Mouse (Mus musculus): ENCODE results near the gene Kcnmb4. TPM values are rescaled to one million over a fixed set of nuclear protein-coding genes. Genes with fewer than 3 reads are reported as not detected.
A peak's percentile ranks its signal among the peaks of the same experiment; 100 is the strongest.

Gene Kcnmb4
- polyA plus RNA-seq, 1 experiment from 2014 or later = 24.5 TPM

GRCm38 (mm10) chr10:116405011-116405410 is 68.7 kb downstream of the Kcnmb4 start:
- DNase-seq (ENCODE audit: low spot score) = no peak
- no peak overlapping the region for H3K4me3 ChIP-seq (ENCODE audit: low read depth, low read length)
- H3K9ac ChIP-seq (ENCODE audit: low read length) = no peak overlapping the region
- no peaks in the 10 kb centered on the region for H3K36me3 ChIP-seq (ENCODE audit: control insufficient read depth, insufficient read depth, low read length)
- no peak for ATAC-seq (ENCODE audit: insufficient number of reproducible peaks, low FRiP score, low TSS enrichment, low read depth)
- WGBS = 94% methylated on average over 6 of the region's 6 CpGs
- no peaks in the 10 kb centered on the region for H3K4me1 ChIP-seq (ENCODE audit: control insufficient read depth, insufficient read depth, low read length)
- H3K27me3 ChIP-seq (ENCODE audit: control insufficient read depth, insufficient read depth, low read length) = no peaks in the 10 kb centered on the region
- H3K9me3 ChIP-seq (ENCODE audit: control insufficient read depth, low read length) = no peaks in the 10 kb centered on the region
- H3K27ac ChIP-seq (replicated peaks; ENCODE audit: low read depth, low read length) = no peak overlapping the region
- H3K4me2 ChIP-seq (ENCODE audit: low read depth, severe bottlenecking) = no peak overlapping the region

- H3K9ac ChIP-seq (ENCODE audit: low read length) = no peak overlapping the region
- no peak overlapping the region for H3K27ac ChIP-seq (replicated peaks; ENCODE audit: low read depth, low read length)
- no peaks in the 10 kb centered on the region for H3K4me1 ChIP-seq (ENCODE audit: control insufficient read depth, insufficient read depth, low read length)
- ATAC-seq (ENCODE audit: insufficient number of reproducible peaks, low FRiP score, low TSS enrichment, low read depth) (no peak), DNase-seq (ENCODE audit: low spot score) (no peak)
- WGBS = 76% methylated on average over 4 of the region's 4 CpGs
- H3K9me3 ChIP-seq (ENCODE audit: control insufficient read depth, low read length) = no peaks in the 10 kb centered on the region
- H3K4me3 ChIP-seq (ENCODE audit: low read depth, low read length) = no peak overlapping the region
- no peak overlapping the region for H3K4me2 ChIP-seq (ENCODE audit: low read depth, severe bottlenecking)
- no peaks in the 10 kb centered on the region for H3K27me3 ChIP-seq (ENCODE audit: control insufficient read depth, insufficient read depth, low read length)
- no peaks in the 10 kb centered on the region for H3K36me3 ChIP-seq (ENCODE audit: control insufficient read depth, insufficient read depth, low read length)
These were observed 70.0 kb downstream of the Kcnmb4 start for GRCm38 (mm10) chr10:116403679-116404078.

- Histone ChIP-seq H3K4me3 (ENCODE audit: low read depth, low read length) (no peak overlapping the region), H3K9ac (ENCODE audit: low read length) (no peak overlapping the region), H3K27ac (replicated peaks; ENCODE audit: low read depth, low read length) (no peak overlapping the region), H3K4me1 (ENCODE audit: control insufficient read depth, insufficient read depth, low read length) (no peaks in the 10 kb centered on the region), H3K9me3 (ENCODE audit: control insufficient read depth, low read length) (no peaks in the 10 kb centered on the region), H3K27me3 (ENCODE audit: control insufficient read depth, insufficient read depth, low read length) (no peaks in the 10 kb centered on the region), H3K36me3 (ENCODE audit: control insufficient read depth, insufficient read depth, low read length) (no peaks in the 10 kb centered on the region), H3K4me2 (ENCODE audit: low read depth, severe bottlenecking) (no peak overlapping the region)
- ATAC-seq (ENCODE audit: insufficient number of reproducible peaks, low FRiP score, low TSS enrichment, low read depth) (no peak), DNase-seq (ENCODE audit: low spot score) (no peak)
- 90% methylated on average over 6 of the region's 6 CpGs for WGBS
These were observed 70.8 kb downstream of the Kcnmb4 start for GRCm38 (mm10) chr10:116402742-116403425.

- no peaks in the 10 kb centered on the region for H3K27me3 ChIP-seq (ENCODE audit: control insufficient read depth, insufficient read depth, low read length)
- no peak overlapping the region for H3K9ac ChIP-seq (ENCODE audit: low read length)
- DNase-seq (ENCODE audit: low spot score) (no peak), ATAC-seq (ENCODE audit: insufficient number of reproducible peaks, low FRiP score, low TSS enrichment, low read depth) (no peak)
- 42% methylated on average over 12 of the region's 12 CpGs for WGBS
- H3K4me1 ChIP-seq (ENCODE audit: control insufficient read depth, insufficient read depth, low read length) = peaks cover 3% of the 10 kb centered on the region; the same call in 1 of the 2 replicates
- no peaks in the 10 kb centered on the region for H3K9me3 ChIP-seq (ENCODE audit: control insufficient read depth, low read length)
- no peaks in the 10 kb centered on the region for H3K36me3 ChIP-seq (ENCODE audit: control insufficient read depth, insufficient read depth, low read length)
- no peak overlapping the region for H3K27ac ChIP-seq (replicated peaks; ENCODE audit: low read depth, low read length)
- H3K4me2 ChIP-seq (ENCODE audit: low read depth, severe bottlenecking) = peak overlapping the region; percentile 35
- no peak overlapping the region for H3K4me3 ChIP-seq (ENCODE audit: low read depth, low read length)
These were observed 75.7 kb downstream of the Kcnmb4 start for GRCm38 (mm10) chr10:116397973-116398372.

- DNase-seq (ENCODE audit: low spot score) (no peak), ATAC-seq (ENCODE audit: insufficient number of reproducible peaks, low FRiP score, low TSS enrichment, low read depth) (no peak)
- 30% methylated on average over 14 of the region's 14 CpGs for WGBS
- Histone ChIP-seq H3K27ac (replicated peaks; ENCODE audit: low read depth, low read length) (no peak overlapping the region), H3K9me3 (ENCODE audit: control insufficient read depth, low read length) (no peaks in the 10 kb centered on the region), H3K36me3 (ENCODE audit: control insufficient read depth, insufficient read depth, low read length) (no peaks in the 10 kb centered on the region), H3K4me2 (ENCODE audit: low read depth, severe bottlenecking) (peak overlapping the region; percentile 35), H3K9ac (ENCODE audit: low read length) (no peak overlapping the region), H3K27me3 (ENCODE audit: control insufficient read depth, insufficient read depth, low read length) (no peaks in the 10 kb centered on the region), H3K4me1 (ENCODE audit: control insufficient read depth, insufficient read depth, low read length) (peaks cover 3% of the 10 kb centered on the region; the same call in 1 of the 2 replicates), H3K4me3 (ENCODE audit: low read depth, low read length) (no peak overlapping the region)
These were observed 76.1 kb downstream of the Kcnmb4 start for GRCm38 (mm10) chr10:116397573-116397972.

- DNase-seq (ENCODE audit: low spot score) = no peak
- 87% methylated on average over 13 of the region's 13 CpGs for WGBS
- no peaks in the 10 kb centered on the region for H3K36me3 ChIP-seq (ENCODE audit: control insufficient read depth, insufficient read depth, low read length)
- H3K27me3 ChIP-seq (ENCODE audit: control insufficient read depth, insufficient read depth, low read length) = no peaks in the 10 kb centered on the region
- H3K4me3 ChIP-seq (ENCODE audit: low read depth, low read length) = no peak overlapping the region
- no peak overlapping the region for H3K9ac ChIP-seq (ENCODE audit: low read length)
- no peak overlapping the region for H3K4me2 ChIP-seq (ENCODE audit: low read depth, severe bottlenecking)
- H3K9me3 ChIP-seq (ENCODE audit: control insufficient read depth, low read length) = no peaks in the 10 kb centered on the region
- peaks cover 3% of the 10 kb centered on the region; the same call in 1 of the 2 replicates for H3K4me1 ChIP-seq (ENCODE audit: control insufficient read depth, insufficient read depth, low read length)
- no peak overlapping the region for H3K27ac ChIP-seq (replicated peaks; ENCODE audit: low read depth, low read length)
- ATAC-seq (ENCODE audit: insufficient number of reproducible peaks, low FRiP score, low TSS enrichment, low read depth) = no peak
These were observed 76.7 kb downstream of the Kcnmb4 start for GRCm38 (mm10) chr10:116396966-116397365.

- H3K27ac ChIP-seq (replicated peaks; ENCODE audit: low read depth, low read length) = no peak overlapping the region
- no peaks in the 10 kb centered on the region for H3K27me3 ChIP-seq (ENCODE audit: control insufficient read depth, insufficient read depth, low read length)
- no peak for DNase-seq (ENCODE audit: low spot score)
- peaks cover 3% of the 10 kb centered on the region; the same call in 1 of the 2 replicates for H3K4me1 ChIP-seq (ENCODE audit: control insufficient read depth, insufficient read depth, low read length)
- no peak overlapping the region for H3K4me3 ChIP-seq (ENCODE audit: low read depth, low read length)
- H3K4me2 ChIP-seq (ENCODE audit: low read depth, severe bottlenecking) = no peak overlapping the region
- no peak for ATAC-seq (ENCODE audit: insufficient number of reproducible peaks, low FRiP score, low TSS enrichment, low read depth)
- no peak overlapping the region for H3K9ac ChIP-seq (ENCODE audit: low read length)
- no peaks in the 10 kb centered on the region for H3K36me3 ChIP-seq (ENCODE audit: control insufficient read depth, insufficient read depth, low read length)
- WGBS = 79% methylated on average over 5 of the region's 5 CpGs
- no peaks in the 10 kb centered on the region for H3K9me3 ChIP-seq (ENCODE audit: control insufficient read depth, low read length)
These were observed 77.4 kb downstream of the Kcnmb4 start for GRCm38 (mm10) chr10:116396279-116396678.

GRCm38 (mm10) chr10:116394585-116394984 is 79.1 kb downstream of the Kcnmb4 start:
- no peaks in the 10 kb centered on the region for H3K36me3 ChIP-seq (ENCODE audit: control insufficient read depth, insufficient read depth, low read length)
- H3K27ac ChIP-seq (replicated peaks; ENCODE audit: low read depth, low read length) = no peak overlapping the region
- H3K9me3 ChIP-seq (ENCODE audit: control insufficient read depth, low read length) = no peaks in the 10 kb centered on the region
- H3K4me3 ChIP-seq (ENCODE audit: low read depth, low read length) = no peak overlapping the region
- no peak overlapping the region for H3K9ac ChIP-seq (ENCODE audit: low read length)
- WGBS = 66% methylated on average over 4 of the region's 4 CpGs
- H3K4me2 ChIP-seq (ENCODE audit: low read depth, severe bottlenecking) = no peak overlapping the region
- no peak for ATAC-seq (ENCODE audit: insufficient number of reproducible peaks, low FRiP score, low TSS enrichment, low read depth)
- H3K4me1 ChIP-seq (ENCODE audit: control insufficient read depth, insufficient read depth, low read length) = peaks cover 3% of the 10 kb centered on the region; the same call in 1 of the 2 replicates
- H3K27me3 ChIP-seq (ENCODE audit: control insufficient read depth, insufficient read depth, low read length) = no peaks in the 10 kb centered on the region
- DNase-seq (ENCODE audit: low spot score) = no peak

Data from limb, embryonic 11.5 days (tissue).